Mouse (Mus musculus) Patski (cell line): ENCODE results near the gene Txn1. TPM values are rescaled to one million over a fixed set of nuclear protein-coding genes. Genes with fewer than 3 reads are reported as not detected.

Experiments used
- ATAC-seq: fragments of 100-300 bp; one replicate; pipeline ENCODE4 v1.8.0; 2021
- CTCF ChIA-PET: fragments of 350-600 bp; sonication (Branson Sonifier 250); formaldehyde crosslinking; loops from one replicate; lab custom pipeline; 2022; ENCODE audit warnings: inconsistent platforms; lab: Charles Lee
- POLR2A ChIA-PET: fragments of 350-600 bp; sonication (Branson Sonifier 250); formaldehyde crosslinking; loops from one replicate; lab custom pipeline; 2022; ENCODE audit warnings: antibody characterized with exemption, inconsistent platforms; lab: Charles Lee
- DNase-seq: peaks from one replicate; pipeline ENCODE4 v3.0.0-alpha.2; 2011; ENCODE audit warnings: low read depth, low spot score
- H3K27me3 ChIP-seq: fragments of 371-371 bp; one replicate; pipeline ENCODE4 v1.5.1; 2021
- CTCF ChIP-seq: fragments of 100-300 bp; IDR thresholded peaks from one replicate; pipeline ENCODE4 v1.5.1; 2021
- in situ Hi-C: fragments of 300-500 bp; cut with MboI; formaldehyde crosslinking; loops from 3 replicates; pipeline ENCODE4 v1.11.1; 2018; ENCODE audit warnings: low pct_unique_long_range_greater_than_20kb, mixed read lengths
- polyA plus RNA-seq: library from polyadenylated mRNA; unstranded; gene quantifications from one replicate; pipeline ENCODE4 v1.2.3, GENCODE M21; 2021

The Txn1 gene
- polyA plus RNA-seq: 342 TPM

GRCm38 (mm10) chr4:57956029-57956960 lies at the start of gene Txn1:
TSS of gene Txn1 (minus strand) at chr4:57956411.
- in situ Hi-C loops: no loop called here
- CTCF ChIA-PET: interaction anchor here (0.7 to 1.0 kb wide), 2 partner anchors 9 kb away, joined by 3 read pairs; no protein-coding TSS in a partner anchor
- no peaks in the 10 kb centered on the region for H3K27me3 ChIP-seq
- POLR2A ChIA-PET: interaction anchor here (1.6 to 1.9 kb wide), 2 partner anchors 9 to 15 kb away, joined by 3 to 7 read pairs; no protein-coding TSS in a partner anchor
- ATAC-seq (peak; percentile 90), DNase-seq (peak; percentile 89)
- TF ChIP-seq CTCF: no peak

GRCm38 (mm10) chr4:58003501-58003900 lies 47.3 kb upstream of the Txn1 start:
- in situ Hi-C loops: no loop called here
- no peak for DNase-seq
- no peak for TF ChIP-seq CTCF
- CTCF ChIA-PET: interaction anchor here (1.5 kb wide), 1 partner anchor 20 kb away, joined by 3 read pairs; no protein-coding TSS in a partner anchor
- no peaks in the 10 kb centered on the region for H3K27me3 ChIP-seq
- POLR2A ChIA-PET: no interaction called here
- ATAC-seq: no peak

- ChIA-PET CTCF (interaction anchor here (1.2 kb wide), 1 partner anchor 15 kb away, joined by 4 read pairs; no protein-coding TSS in a partner anchor), POLR2A (interaction anchor here (0.6 kb wide), 1 partner anchor 67 kb away, joined by 3 read pairs; no protein-coding TSS in a partner anchor)
- ATAC-seq: no peak
- H3K27me3 ChIP-seq: no peaks in the 10 kb centered on the region
- no peak for TF ChIP-seq CTCF
- DNase-seq: no peak
- in situ Hi-C loops: no loop called here
These were observed 35.2 kb upstream of the Txn1 start for GRCm38 (mm10) chr4:57991425-57991824.

DNA sequence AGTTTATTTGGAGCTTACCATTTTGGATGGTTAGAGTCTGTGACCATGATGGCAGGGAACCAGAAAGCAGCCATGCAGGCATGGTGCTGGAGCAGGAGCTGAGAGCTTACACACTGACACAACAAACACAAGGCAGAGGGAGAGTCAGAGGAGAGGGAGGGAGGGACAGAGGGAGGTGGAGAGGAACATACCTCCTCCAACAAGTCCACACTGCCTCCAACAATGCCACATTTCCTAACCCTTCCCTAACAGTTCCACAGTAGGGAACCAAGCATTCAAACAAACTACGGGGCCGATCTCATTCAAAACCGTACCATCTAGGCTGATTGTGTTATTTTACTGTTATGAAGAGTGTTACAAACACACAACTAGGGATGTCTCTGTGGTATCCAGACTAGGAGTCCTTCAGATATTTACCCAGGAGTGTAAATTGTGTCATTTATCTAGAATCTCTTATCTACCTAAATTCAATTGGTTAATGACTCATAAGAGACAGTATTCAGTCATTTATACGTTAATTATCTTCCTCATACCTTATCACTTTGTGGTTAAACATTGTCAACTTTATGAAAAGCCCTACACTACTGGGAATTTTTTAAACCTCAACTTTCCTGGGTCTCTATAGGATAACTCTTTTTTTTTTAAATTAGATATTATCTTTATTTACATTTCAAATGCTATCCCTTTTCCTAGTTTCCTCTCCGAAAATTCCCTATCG lies 18.3 kb upstream of the Txn1 start:
- ATAC-seq (no peak), DNase-seq (no peak)
- no peaks in the 10 kb centered on the region for H3K27me3 ChIP-seq
- ChIA-PET CTCF (no interaction called here), POLR2A (no interaction called here)
- TF ChIP-seq CTCF: no peak
- in situ Hi-C loops: no loop called here

DNA sequence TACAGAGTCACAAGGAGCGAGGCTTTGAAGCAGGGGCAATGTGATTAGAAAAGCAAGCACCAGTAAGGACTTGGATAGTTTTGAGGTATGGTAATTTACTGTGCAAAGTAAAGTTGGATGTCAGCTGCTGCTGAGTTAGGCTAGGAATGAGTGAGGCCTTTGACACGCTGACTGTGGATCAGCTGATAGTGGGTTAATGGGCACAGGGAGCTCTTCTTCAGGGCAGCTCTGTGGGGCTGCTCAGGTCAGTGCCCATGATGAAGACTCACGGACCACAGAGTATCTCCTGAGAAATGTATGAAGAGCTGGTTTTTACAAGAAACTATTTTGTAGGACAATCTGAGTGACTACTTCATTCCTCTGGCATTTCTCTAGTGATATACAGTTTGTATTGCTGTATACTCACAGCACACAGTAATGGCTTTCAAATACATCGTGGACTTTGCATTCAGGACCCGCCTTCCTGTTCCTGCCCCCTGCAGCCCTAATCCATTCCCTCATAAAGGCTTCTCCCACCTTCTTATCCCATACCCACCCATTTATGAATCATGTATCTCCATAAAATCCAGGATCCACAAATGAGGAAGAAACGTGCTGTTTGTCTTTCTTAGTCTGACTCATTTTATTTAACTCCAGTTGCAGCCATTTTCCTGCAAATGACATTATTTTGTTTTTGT lies 17.5 kb upstream of the Txn1 start:
- no peak for TF ChIP-seq CTCF
- ATAC-seq (no peak), DNase-seq (no peak)
- in situ Hi-C loops: no loop called here
- no peaks in the 10 kb centered on the region for H3K27me3 ChIP-seq
- ChIA-PET POLR2A (no interaction called here), CTCF (no interaction called here)

GRCm38 (mm10) chr4:57970285-57970684 lies 14.1 kb upstream of the Txn1 start:
- DNase-seq: no peak

GRCm38 (mm10) chr4:57967195-57967594 lies 11.0 kb upstream of the Txn1 start:
- CTCF ChIA-PET: interaction anchor here (1.3 kb wide), 1 partner anchor 9 kb away, joined by 3 read pairs; no protein-coding TSS in a partner anchor
- TF ChIP-seq CTCF: no peak
- ATAC-seq (no peak), DNase-seq (no peak)
- H3K27me3 ChIP-seq: no peaks in the 10 kb centered on the region
- POLR2A ChIA-PET: interaction anchor here (0.8 kb wide), 1 partner anchor 9 kb away, joined by 3 read pairs; no protein-coding TSS in a partner anchor
- in situ Hi-C loops: no loop called here

More at GRCm38 (mm10) chr4:57970285-57970684, 14.1 kb upstream of the Txn1 start:
- TF ChIP-seq CTCF: no peak
- ATAC-seq: no peak
- H3K27me3 ChIP-seq: no peaks in the 10 kb centered on the region
- ChIA-PET CTCF (no interaction called here), POLR2A (no interaction called here)
- in situ Hi-C loops: no loop called here

DNA sequence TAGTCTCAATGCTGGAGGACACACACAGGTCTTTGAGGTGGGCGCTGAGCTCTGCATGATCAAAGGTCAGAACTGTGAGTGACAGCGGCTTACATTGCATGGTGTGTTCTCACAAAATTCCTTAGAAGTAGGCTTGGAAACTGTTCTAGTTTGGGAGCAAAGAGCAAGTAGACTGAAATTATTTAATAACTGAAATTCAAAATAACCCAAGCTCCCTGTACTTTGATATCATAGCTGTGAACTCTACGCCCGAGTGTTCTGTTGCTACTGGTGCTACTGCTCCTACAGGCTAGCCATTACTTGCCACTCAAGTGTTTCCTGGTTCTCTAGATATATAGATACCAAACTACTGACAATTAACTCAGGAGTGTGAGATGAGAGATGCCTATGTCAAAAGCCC lies 9.3 kb upstream of the Txn1 start:
- ChIA-PET POLR2A (no interaction called here), CTCF (interaction anchor here (1.1 kb wide), 1 partner anchor 9 kb away, joined by 3 read pairs; the partner anchor contains the start of gene Txn1)
- no peak for ATAC-seq
- in situ Hi-C loops: no loop called here
- TF ChIP-seq CTCF: no peak
- no peaks in the 10 kb centered on the region for H3K27me3 ChIP-seq
- DNase-seq: no peak

DNA sequence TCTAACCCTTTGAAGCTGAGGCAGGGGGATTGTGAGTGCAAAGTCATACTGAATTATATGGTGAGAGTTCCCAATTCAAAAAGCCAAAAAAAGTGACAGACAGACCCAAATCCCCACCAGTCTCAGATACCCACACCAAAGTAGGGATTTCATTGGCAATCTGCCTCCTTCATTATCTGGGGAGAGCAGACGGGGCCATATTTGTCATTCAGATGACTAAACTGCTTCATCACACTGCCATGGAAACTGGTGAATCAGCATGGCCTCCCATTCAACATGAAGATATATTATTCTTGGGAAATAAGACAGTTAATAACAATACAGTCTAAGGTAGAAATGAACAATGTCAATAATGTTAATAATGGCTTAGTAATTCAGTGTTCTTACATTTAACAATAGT lies 7.9 kb upstream of the Txn1 start:
- no peaks in the 10 kb centered on the region for H3K27me3 ChIP-seq
- ChIA-PET CTCF (no interaction called here), POLR2A (no interaction called here)
- ATAC-seq (no peak), DNase-seq (no peak)
- no peak for TF ChIP-seq CTCF
- in situ Hi-C loops: no loop called here

- ATAC-seq: no peak
- POLR2A ChIA-PET: no interaction called here
- H3K27me3 ChIP-seq: no peaks in the 10 kb centered on the region
- in situ Hi-C loops: no loop called here
- no peak for TF ChIP-seq CTCF
- no peak for DNase-seq
- CTCF ChIA-PET: interaction anchor here (1.5 kb wide), 1 partner anchor 8 kb away, joined by 3 read pairs; no protein-coding TSS in a partner anchor
These were observed 2.8 kb upstream of the Txn1 start for GRCm38 (mm10) chr4:57959056-57959455.
